Mouse (Mus musculus): ENCODE results near the gene 4930579F01Rik.

DNA sequence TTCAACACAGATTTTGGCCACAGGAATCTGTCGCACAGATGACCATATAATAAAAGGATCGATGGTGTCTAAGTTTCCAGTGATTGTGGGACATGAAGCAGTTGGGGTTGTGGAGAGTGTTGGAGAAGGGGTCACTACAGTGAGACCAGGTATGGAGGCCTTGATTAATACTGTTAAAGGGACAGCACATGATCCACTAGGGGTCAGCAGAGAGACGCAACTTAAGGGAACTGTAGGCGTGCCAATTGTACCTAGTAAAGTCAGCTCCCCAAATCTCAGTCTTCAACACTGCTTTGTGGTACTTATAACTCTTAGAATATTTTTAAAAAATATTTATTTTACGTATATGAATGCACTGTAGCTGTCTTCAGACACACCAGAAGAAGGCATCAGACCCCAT is 29.3 kb upstream of the 4930579F01Rik start:
- TF ChIP-seq CTCF (IDR thresholded peaks at IDR 0.05; ENCODE audit: borderline replicate concordance, control insufficient read depth, extremely low read depth, insufficient read depth, low read length, poor library complexity), result no peak
- TF ChIP-seq POLR2A (IDR thresholded peaks at IDR 0.05; ENCODE audit: control insufficient read depth, extremely low read depth, insufficient read depth, low read length, poor library complexity), result no peak

Measured in thymus, adult 2 months (tissue).